Mouse (Mus musculus): ENCODE measurements around the gene Bspry. TPM values are rescaled to one million over a fixed set of nuclear protein-coding genes. Genes with fewer than 3 reads are reported as not detected.

Bspry gene
- polyA plus RNA-seq, 1 experiment from 2014 or later: 38.2 TPM

GRCm38 (mm10) chr4:62487172-62487571, 7.3 kb downstream of the Bspry start:
- no peak for ATAC-seq (replicated peaks; ENCODE audit: low FRiP score, low read depth)
- Histone ChIP-seq H3K9me3 (replicated peaks; ENCODE audit: low read length) (no peaks in the 10 kb centered on the region), H3K4me1 (replicated peaks; ENCODE audit: insufficient read depth, low read length) (no peaks in the 10 kb centered on the region), H3K36me3 (ENCODE audit: insufficient read depth, low read length) (no peaks in the 10 kb centered on the region), H3K4me2 (ENCODE audit: low read length) (no peak overlapping the region), H3K27ac (no peak overlapping the region), H3K27me3 (ENCODE audit: insufficient read depth, low read length) (no peaks in the 10 kb centered on the region), H3K4me3 (replicated peaks; ENCODE audit: low read depth, low read length) (no peak overlapping the region), H3K9ac (ENCODE audit: low read depth, low read length) (no peak overlapping the region)
- TF ChIP-seq CTCF (IDR thresholded peaks at IDR 0.05; ENCODE audit: low read depth): no peak
- DNase-seq (ENCODE audit: low spot score): no peak
- 91% methylated on average over 5 of the region's 5 CpGs for whole genome bisulfite sequencing

DNA sequence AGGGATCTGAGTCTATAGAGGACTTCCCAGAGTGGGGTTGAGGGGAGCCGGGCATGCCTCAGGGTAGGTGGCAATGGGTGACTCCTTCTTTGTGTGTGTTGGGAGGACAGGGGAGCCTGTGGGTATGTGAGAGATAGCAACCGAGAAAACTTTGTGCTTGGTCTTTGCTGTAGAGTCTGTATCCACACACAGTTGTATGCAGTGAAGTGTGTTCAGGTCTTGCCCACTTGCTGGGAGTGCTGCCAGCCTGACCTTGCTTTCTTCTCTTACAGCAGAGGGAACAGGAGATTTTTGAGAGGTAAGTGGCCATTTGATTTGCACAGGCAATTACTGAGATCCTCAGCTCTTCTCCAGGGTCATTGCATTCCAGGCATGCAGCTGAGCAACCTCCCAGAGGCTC, 8.1 kb downstream of the Bspry start:
- H3K9me3 ChIP-seq (replicated peaks; ENCODE audit: low read length): no peaks in the 10 kb centered on the region
- no peaks in the 10 kb centered on the region for H3K36me3 ChIP-seq (ENCODE audit: insufficient read depth, low read length)
- H3K4me2 ChIP-seq (ENCODE audit: low read length): no peak overlapping the region
- H3K27me3 ChIP-seq (ENCODE audit: insufficient read depth, low read length): no peaks in the 10 kb centered on the region
- H3K9ac ChIP-seq (ENCODE audit: low read depth, low read length): no peak overlapping the region
- no peak overlapping the region for H3K27ac ChIP-seq
- WGBS: 76% methylated on average over 2 of the region's 2 CpGs
- TF ChIP-seq CTCF (IDR thresholded peaks at IDR 0.05; ENCODE audit: low read depth): no peak
- H3K4me3 ChIP-seq (replicated peaks; ENCODE audit: low read depth, low read length): no peak overlapping the region
- ATAC-seq (replicated peaks; ENCODE audit: low FRiP score, low read depth) (no peak), DNase-seq (ENCODE audit: low spot score) (no peak)
- no peaks in the 10 kb centered on the region for H3K4me1 ChIP-seq (replicated peaks; ENCODE audit: insufficient read depth, low read length)

DNA sequence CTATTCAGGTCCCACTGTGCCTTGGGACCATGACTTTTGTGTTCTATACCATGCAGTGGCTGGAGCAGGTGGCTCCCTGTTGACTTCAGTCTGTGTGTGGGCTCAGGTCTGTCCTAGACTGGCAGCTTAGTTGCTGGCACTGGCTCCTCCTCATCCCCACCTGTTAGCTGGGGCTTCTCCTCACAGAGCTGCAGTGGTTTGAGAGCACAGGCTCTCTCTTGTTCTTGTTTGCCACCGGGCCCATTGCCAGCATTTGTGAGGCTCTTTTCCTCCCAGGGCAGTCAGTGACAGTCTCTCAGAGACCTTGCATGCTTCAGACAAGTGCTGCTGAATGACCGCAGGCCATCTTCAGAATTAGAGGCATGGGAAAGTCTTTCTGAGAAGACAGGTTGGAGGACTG, 12.8 kb downstream of the Bspry start:
- no peaks in the 10 kb centered on the region for H3K4me1 ChIP-seq (replicated peaks; ENCODE audit: insufficient read depth, low read length)
- no peak for TF ChIP-seq CTCF (IDR thresholded peaks at IDR 0.05; ENCODE audit: low read depth)
- DNase-seq (ENCODE audit: low spot score): no peak

GRCm38 (mm10) chr4:62494230-62494629, 14.4 kb downstream of the Bspry start:
- peaks cover 6% of the 10 kb centered on the region; the same call in 1 of the 2 replicates for H3K36me3 ChIP-seq (ENCODE audit: insufficient read depth, low read length)
- no peaks in the 10 kb centered on the region for H3K4me1 ChIP-seq (replicated peaks; ENCODE audit: insufficient read depth, low read length)
- H3K27me3 ChIP-seq (ENCODE audit: insufficient read depth, low read length): no peaks in the 10 kb centered on the region
- no peak for TF ChIP-seq CTCF (IDR thresholded peaks at IDR 0.05; ENCODE audit: low read depth)
- H3K9ac ChIP-seq (ENCODE audit: low read depth, low read length): no peak overlapping the region
- 59% methylated on average over 9 of the region's 9 CpGs for WGBS
- no peak overlapping the region for H3K27ac ChIP-seq
- DNase-seq (ENCODE audit: low spot score) (no peak), ATAC-seq (replicated peaks; ENCODE audit: low FRiP score, low read depth) (no peak)
- no peak overlapping the region for H3K4me2 ChIP-seq (ENCODE audit: low read length)
- H3K4me3 ChIP-seq (replicated peaks; ENCODE audit: low read depth, low read length): no peak overlapping the region
- no peaks in the 10 kb centered on the region for H3K9me3 ChIP-seq (replicated peaks; ENCODE audit: low read length)

More for the DNA sequence above, 12.8 kb downstream of the Bspry start:
- no peaks in the 10 kb centered on the region for H3K9me3 ChIP-seq (replicated peaks; ENCODE audit: low read length)
- H3K4me2 ChIP-seq (ENCODE audit: low read length): no peak overlapping the region
- H3K4me3 ChIP-seq (replicated peaks; ENCODE audit: low read depth, low read length): no peak overlapping the region
- 75% methylated on average over 2 of the region's 2 CpGs for WGBS
- H3K36me3 ChIP-seq (ENCODE audit: insufficient read depth, low read length): no peaks in the 10 kb centered on the region
- no peak for ATAC-seq (replicated peaks; ENCODE audit: low FRiP score, low read depth)
- H3K27me3 ChIP-seq (ENCODE audit: insufficient read depth, low read length): no peaks in the 10 kb centered on the region
- no peak overlapping the region for H3K27ac ChIP-seq
- no peak overlapping the region for H3K9ac ChIP-seq (ENCODE audit: low read depth, low read length)

GRCm38 (mm10) chr4:62495946-62496345, 16.1 kb downstream of the Bspry start:
- no peak overlapping the region for H3K4me2 ChIP-seq (ENCODE audit: low read length)
- H3K36me3 ChIP-seq (ENCODE audit: insufficient read depth, low read length): peaks cover 11% of the 10 kb centered on the region; the same call in 1 of the 2 replicates
- TF ChIP-seq CTCF (IDR thresholded peaks at IDR 0.05; ENCODE audit: low read depth): no peak
- H3K27ac ChIP-seq: no peak overlapping the region
- H3K27me3 ChIP-seq (ENCODE audit: insufficient read depth, low read length): no peaks in the 10 kb centered on the region
- no peaks in the 10 kb centered on the region for H3K9me3 ChIP-seq (replicated peaks; ENCODE audit: low read length)
- 71% methylated on average over 8 of the region's 8 CpGs for WGBS
- ATAC-seq (replicated peaks; ENCODE audit: low FRiP score, low read depth) (no peak), DNase-seq (ENCODE audit: low spot score) (no peak)
- H3K4me1 ChIP-seq (replicated peaks; ENCODE audit: insufficient read depth, low read length): no peaks in the 10 kb centered on the region
- no peak overlapping the region for H3K9ac ChIP-seq (ENCODE audit: low read depth, low read length)
- H3K4me3 ChIP-seq (replicated peaks; ENCODE audit: low read depth, low read length): no peak overlapping the region

DNA sequence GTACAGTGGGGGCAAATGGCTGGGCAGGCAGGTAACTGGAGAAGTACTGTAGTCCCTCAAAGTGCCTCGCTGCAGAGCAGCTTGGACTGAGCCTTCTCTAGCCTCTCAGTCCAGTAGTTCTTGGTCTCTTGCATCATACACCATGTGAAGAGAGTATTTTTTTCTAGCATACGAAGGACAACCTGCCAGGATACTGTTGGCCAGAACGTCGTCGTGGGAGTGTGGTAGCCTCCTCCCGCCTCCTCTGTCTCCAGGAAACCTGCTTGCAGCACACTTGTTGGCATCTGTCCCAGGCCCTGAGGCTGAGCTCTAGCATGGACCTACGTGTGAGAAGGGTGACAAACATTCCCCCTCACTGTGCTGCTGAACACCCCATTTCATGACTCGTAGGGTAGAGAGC, 17.0 kb downstream of the Bspry start:
- 46% methylated on average over 8 of the region's 8 CpGs for WGBS
- no peak for TF ChIP-seq CTCF (IDR thresholded peaks at IDR 0.05; ENCODE audit: low read depth)

GRCm38 (mm10) chr4:62500799-62501198, 20.9 kb downstream of the Bspry start:
- no peak overlapping the region for H3K27ac ChIP-seq
- no peak for TF ChIP-seq CTCF (IDR thresholded peaks at IDR 0.05; ENCODE audit: low read depth)
- no peak for ATAC-seq (replicated peaks; ENCODE audit: low FRiP score, low read depth)
- 70% methylated on average over 4 of the region's 4 CpGs for WGBS
- no peaks in the 10 kb centered on the region for H3K27me3 ChIP-seq (ENCODE audit: insufficient read depth, low read length)
- H3K9ac ChIP-seq (ENCODE audit: low read depth, low read length): no peak overlapping the region
- no peaks in the 10 kb centered on the region for H3K9me3 ChIP-seq (replicated peaks; ENCODE audit: low read length)
- 0 out of 2 replicates have a peak overlapping the region, but pooled peaks have one; percentile 86 for H3K4me2 ChIP-seq (ENCODE audit: low read length)
- peaks cover 8% of the 10 kb centered on the region; the same call in 1 of the 2 replicates for H3K4me1 ChIP-seq (replicated peaks; ENCODE audit: insufficient read depth, low read length)
- peaks cover 11% of the 10 kb centered on the region; the same call in 1 of the 2 replicates for H3K36me3 ChIP-seq (ENCODE audit: insufficient read depth, low read length)
- DNase-seq (ENCODE audit: low spot score): no peak
- no peak overlapping the region for H3K4me3 ChIP-seq (replicated peaks; ENCODE audit: low read depth, low read length)

More for the DNA sequence above, 17.0 kb downstream of the Bspry start:
- peaks cover 11% of the 10 kb centered on the region; the same call in 1 of the 2 replicates for H3K36me3 ChIP-seq (ENCODE audit: insufficient read depth, low read length)
- ATAC-seq (replicated peaks; ENCODE audit: low FRiP score, low read depth) (peak; percentile 41), DNase-seq (ENCODE audit: low spot score) (no peak)
- H3K9ac ChIP-seq (ENCODE audit: low read depth, low read length): no peak overlapping the region
- H3K4me1 ChIP-seq (replicated peaks; ENCODE audit: insufficient read depth, low read length): peaks cover 4% of the 10 kb centered on the region; the same call in 1 of the 2 replicates
- H3K27me3 ChIP-seq (ENCODE audit: insufficient read depth, low read length): no peaks in the 10 kb centered on the region
- no peak overlapping the region for H3K4me2 ChIP-seq (ENCODE audit: low read length)
- no peaks in the 10 kb centered on the region for H3K9me3 ChIP-seq (replicated peaks; ENCODE audit: low read length)
- no peak overlapping the region for H3K27ac ChIP-seq
- H3K4me3 ChIP-seq (replicated peaks; ENCODE audit: low read depth, low read length): no peak overlapping the region
